Mouse (Mus musculus) 3134 (cell line): ENCODE measurements at regions not wholly inside any gene's neighbourhood (a gene's known extent, or its start where the extent isn't known, plus 50 kb on each side); places are given as distances from the start of the nearest gene placed in this dataset.

Experiments
- DNase-seq: peaks from one replicate; pipeline ENCODE4 v3.0.0-alpha.2; 2011; ENCODE audit warnings: low spot score; ENCODE audit not compliant: insufficient read length; ENCODE audit errors: extremely low read depth

DNA sequence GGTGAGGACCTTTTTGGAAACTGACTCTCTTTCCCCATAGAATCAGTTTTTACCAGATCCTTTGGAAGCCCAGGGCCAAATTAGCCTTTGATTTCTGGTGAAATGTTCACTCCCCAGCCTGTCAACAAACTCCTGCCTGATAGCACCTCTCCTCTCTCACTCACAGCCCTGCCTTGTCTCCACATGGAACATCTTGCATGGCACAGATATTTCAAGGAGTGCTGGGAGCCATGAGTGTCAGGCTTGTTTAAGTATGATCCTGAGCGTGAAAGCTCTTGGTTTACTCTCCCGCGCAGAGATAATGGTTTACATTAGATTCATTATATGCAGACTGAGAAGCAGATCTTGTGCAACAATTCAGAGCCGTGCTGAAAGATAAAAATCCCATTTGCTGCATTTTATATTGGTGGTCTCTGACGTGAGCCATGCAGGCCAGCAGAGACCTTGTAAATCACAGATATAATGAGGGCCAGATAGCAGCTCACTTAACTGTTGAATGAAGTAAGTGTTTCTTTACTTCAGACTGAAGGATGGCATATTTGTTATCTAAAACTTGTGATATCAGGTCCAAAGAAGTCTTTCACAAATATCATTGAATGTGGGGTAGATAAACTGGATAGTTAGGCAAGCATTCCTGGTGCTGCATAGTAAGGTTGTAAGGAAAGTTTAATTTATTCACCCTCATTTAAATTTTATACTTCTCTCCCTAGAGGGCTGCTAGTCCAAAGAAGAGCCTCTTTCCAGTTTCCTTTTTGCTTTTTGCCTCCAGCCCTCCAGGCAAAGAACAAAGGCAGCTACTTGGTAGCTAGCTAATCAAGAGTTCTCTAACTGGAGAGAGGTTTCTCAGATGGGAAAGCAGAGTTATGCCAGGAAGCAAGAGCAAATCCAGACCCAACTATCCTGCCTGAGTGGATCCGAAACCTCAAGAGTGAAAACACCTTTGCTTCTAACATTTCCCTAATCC, 81.8 kb downstream of the Tbx18 start:
- DNase-seq: no peak

DNA sequence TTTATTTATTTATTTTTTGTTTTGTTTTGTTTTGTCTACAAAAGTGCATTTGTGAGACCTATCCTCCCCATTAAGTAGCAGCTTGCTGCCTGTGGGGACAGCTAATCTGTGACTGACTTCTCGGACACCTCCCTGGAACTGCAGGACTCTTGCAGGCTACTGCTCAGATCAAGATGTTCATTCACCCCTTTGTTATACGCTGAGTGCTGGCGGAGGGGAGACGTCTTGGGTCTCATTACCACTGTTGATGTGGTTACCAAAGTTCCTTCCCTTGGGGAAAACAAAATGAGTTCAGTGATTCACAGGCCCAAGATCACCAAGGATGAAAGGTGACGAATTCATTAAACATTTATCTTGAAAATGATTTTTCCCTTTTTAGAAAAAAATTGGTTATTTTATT, 82.7 kb downstream of the Tbx18 start:
- no peak for DNase-seq

DNA sequence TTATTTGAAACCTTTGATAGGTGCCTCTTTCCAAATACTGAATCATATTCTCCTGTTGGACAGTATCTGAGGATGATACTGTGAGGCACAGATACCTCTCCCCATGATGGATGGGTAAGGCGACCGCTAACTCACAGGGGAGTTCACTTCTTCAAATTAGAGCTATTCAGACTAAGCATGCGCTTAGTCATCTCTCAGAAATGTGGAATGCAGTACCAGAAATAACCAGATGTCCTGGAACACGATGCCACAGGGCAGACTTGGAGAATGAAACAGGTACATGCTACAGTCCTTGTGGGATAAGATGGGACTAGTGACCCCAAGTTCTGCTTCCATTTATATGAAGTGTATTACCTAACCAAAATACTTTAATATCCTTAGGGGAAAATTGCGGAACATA, 86.0 kb downstream of the Tbx18 start:
- DNase-seq: peak; percentile 1

DNA sequence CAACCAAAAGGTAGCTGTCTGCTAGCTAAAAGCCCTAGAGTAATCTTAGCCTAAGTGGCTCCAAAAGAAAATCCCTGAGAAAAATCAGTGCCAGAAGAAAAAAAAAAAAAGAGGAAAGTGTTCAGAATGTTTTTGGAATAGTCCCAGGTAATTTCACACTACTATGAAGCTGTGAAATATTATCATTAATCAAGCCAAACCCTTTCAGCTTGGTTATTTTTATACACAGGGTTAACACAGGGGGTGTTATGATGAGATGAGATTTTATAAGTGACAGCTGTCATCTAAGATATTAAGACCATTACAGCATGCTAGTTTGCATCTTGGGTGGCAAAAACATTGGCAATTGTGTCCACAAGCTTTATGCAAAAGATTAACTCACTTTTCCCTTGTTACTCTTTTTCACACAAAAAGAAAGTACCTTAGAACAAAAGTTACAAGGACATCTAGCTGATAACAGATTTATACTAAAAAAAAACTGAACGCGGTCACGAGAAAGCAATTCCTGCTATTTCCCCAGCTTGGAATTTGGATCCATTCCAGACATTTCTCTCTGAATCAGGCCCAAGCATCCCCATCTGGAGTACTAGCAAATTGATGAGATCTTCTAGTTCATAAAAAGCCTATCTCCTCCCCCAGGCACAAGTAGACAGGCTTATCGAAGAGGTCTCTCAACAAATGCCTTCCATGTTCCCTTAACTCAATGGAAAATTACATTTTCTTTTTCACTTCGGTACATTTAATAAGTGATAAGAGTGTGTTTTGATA, 97.0 kb downstream of the Tbx18 start:
- no peak for DNase-seq

DNA sequence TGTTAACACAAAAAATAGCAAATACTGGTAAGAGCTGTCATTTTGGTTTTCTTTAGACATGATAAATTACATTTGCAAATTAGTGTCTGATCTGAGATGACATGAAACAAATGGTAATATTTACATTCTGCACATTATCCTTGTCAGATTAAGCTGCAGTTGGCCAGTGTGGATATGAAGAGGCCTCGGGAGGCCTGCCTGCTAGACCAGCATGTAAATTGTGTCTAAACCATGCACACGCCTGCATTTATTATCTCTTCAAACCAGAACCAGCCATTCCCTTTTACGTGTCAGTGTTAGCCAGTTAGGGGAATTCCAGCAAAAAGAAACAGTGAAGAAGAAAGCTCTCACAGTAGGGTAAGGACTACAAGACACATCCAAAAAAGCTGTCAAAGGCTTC, 104.6 kb downstream of the Tbx18 start:
- DNase-seq: no peak

DNA sequence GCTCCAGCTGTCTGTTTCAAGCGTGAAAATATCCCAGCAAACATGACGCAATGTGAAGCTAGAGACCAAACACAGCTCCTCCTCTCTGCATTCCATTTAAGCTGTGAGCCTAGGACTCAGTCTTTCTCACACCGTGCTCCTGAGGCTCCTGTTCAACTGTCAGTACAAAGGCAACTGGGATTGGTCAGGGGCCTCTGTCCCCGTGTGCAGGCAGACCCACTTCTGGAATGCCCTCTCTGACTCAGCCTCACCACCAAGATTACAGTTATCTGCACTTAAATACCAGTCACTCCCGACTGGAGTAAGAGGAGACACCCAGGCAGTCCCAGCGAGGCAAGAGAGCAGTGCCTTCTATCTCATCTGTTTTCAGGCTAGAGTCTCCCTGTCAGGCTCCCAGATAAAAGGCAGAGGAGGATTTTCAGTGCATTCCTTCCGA, 112.8 kb downstream of the Tbx18 start:
- no peak for DNase-seq

DNA sequence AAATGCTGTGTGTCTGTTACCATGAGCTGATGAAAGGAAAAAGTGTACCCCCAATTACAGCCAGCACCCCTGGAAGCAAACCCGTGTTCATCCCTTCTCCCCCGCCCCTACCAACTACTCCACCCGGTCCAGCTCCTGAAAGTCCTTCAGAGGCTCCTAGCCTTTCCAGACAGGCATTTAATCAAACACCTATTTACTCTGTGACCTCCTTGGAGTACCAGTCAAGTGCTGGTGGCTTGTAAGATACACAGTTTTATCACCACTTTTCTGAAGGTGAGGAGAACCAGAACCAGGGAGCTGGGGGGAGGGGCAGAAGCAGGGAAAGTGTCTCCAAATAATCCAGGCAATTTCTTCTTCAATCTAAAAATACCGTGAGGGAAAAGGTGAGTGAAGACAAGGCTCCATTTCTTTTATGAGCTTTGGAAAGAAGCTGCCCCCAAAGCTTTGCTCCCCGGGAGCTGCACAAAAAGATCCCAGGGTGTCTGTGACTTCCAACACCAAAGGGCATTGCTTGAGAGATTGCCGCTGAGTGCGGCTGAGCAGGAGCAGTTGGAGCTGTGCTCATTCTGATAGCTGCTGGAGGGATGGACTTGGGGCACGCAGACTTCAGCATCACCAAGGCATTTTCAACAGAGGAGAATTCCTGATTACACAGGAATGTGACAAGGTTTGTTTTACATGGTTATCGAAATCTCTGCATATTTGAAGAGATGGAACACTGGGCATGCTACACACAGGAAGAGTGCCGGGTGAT, 123.0 kb downstream of the Tbx18 start:
- DNase-seq: no peak

DNA sequence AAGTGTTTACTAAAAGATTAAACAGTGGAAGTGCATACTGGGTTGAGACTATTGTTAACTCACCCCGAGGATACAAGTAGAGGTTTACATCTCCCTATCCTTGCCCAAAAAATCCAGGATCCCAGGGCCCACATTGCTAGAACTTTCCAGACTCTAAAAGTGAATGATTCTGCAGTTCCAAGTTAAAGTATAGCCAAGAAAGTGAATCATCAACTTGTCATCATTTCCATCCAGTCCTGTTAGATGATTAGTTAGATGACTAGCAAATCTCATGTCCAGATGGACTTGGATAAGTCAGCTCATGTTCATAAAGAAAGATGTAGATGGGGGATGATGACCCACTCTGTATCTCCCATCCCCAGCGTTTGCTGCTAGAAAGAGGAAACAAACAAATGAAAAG, 155.5 kb downstream of the Tbx18 start:
- DNase-seq: no peak

DNA sequence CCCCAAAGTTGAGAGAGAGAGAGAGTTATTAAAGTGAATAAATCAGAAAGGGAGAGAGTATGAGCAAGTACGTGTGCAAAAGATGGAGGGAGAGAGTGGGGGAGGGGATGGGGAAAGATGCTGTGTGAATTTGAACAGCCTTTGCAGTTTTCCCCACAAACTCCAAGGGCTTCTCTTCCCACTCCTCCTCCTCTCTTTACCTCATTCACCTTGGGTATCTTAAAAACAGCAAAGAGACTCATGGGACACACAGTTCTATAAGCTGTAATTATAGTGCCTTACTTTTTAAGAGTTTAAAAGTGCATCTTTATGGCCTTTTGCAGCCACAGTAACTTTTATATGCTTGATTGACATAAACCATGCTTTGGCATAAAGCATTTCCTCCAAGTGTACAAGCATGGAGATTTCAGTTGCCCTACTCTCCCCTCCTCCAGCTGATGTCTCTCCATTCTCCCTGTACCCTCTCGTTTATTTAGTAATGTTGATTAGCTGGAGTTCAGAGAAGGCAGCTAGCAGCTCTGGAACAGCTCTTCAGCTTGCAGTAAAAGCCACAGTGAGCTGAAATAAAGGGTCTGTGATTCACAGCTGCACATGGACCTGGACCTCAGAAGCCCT, 156.7 kb downstream of the Tbx18 start:
- DNase-seq: no peak

DNA sequence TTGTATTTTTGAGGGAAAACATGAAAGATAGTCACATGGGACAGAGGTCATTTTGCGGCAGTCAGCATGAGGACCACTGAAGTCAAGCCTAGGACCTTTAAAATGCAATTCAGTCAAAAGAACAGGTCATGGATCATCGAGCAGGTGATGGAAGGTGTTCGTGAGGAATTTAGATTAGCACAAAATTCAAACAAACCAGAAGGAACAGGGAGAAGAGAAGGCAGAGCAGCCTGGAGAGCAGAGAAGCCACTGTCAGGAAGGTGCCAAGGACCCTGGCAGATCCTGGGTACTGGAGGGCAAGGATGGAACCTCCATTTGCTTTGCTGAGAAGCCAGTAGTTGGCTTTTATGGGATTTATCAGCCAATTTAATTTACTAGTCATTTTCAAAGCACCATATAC, 167.8 kb downstream of the Tbx18 start:
- DNase-seq: no peak

DNA sequence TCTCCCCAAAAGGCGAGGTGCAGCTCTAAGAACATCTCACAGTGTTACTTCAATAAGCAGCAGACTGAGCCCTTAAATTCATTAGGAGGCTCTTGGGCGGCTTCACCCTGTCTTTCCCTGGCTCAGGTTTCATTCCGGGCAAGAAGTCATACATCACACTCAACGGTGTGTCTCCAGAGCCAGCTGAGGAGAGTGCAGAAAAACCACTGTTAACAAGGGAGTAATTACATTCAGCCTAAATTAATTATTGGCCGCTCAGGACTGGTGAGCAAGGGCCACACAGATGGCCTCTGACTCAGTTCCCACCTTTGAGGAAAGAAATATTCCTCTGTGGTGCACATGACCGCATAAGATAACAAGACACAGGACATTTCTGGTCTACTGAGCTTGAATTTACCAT, 168.3 kb downstream of the Tbx18 start:
- DNase-seq: no peak

DNA sequence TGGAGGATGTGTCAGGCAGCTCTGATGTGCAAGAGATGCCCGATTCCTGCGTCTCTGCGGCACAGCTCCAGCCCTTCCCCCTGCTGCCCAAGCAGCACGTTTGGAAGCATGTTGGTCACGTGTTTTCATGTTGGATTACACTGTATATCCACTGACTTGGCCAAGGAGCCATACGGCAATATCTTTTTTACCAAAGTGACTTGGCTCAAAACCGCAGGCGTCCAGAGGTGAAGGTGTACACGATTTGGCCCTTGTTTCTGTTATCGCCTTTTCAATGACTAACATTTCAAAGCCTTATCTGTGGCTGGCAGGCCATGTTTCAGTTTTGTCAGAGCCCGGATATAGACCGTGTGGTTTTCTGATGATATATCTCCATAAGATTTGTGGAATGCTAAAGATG, 173.2 kb downstream of the Tbx18 start:
- no peak for DNase-seq

DNA sequence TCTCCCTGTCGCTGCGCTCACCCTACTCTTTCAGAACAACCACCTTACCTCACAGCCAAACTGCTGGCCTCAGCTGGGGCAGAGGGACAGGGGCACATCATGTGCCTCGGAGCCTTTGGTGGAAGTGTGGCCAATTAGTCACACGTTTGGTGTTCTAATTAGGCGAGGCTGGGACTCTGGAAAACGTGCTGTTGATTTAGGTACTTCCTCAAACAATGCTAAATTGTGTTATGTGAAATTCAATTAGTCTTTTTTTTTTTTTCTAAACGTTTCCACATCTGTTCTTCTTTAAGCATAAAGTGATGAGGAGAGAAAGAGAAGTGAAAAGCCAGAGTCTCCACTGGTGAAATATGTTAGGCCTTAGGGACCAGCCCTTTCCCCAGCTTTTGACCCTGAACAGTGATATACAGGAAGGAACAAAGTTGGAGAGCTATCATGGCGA, 174.1 kb downstream of the Tbx18 start:
- no peak for DNase-seq

DNA sequence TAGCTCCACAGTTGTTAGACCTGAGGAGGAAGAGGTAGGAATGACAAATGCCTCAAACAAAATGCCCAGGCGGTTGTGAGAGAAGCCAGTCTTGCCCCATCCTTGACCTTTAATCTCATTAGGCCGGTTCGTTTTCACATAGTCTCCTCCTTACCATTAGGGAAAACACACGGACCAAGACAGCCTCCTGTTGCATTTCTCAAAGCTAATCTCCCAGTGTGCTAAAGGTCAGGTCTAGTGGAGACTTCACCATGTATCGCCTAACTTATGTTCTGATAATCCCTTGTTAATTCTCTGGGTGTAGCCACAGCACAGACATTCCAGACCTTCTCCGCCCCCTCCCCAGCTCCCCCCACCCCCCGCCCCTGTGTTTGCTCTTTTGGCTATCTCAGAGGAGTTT, 174.5 kb downstream of the Tbx18 start:
- no peak for DNase-seq

DNA sequence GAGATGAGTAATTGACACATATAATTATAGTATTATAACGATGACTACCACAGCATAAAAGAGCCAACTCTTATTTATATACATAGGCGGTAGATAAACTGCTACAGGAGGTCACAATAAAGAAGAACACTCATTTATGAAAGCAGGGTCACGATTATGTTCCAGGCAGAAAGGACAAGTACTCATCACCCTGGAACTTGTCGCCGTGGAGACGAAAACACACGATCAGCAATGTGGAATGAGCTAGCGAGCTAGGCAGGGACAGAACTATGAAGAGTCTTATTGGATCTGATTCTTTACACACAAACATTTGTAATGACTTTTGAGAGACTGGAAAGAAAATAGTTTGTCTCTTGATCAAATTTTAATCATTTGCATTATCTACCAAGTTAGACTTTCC, 197.9 kb downstream of the Tbx18 start:
- DNase-seq: no peak

DNA sequence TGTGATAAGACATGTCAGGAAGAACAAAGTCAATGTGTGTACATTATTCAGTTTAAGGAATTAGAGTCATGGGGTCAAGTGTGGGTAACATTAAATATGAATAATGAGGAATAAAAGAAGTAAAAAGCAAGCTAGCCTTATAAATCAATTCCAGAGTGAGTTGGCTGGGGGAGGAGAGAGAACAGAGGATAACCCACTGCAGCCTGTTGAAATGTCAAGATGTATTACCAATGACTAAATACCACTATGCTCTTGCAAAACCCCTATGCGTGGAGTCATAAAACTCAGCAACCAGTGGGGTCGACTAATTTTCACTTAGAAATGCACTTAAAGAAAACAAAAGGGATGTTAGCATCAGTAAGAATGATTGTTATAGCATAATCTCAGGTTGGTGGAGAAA, 201.2 kb downstream of the Tbx18 start:
- DNase-seq: no peak

DNA sequence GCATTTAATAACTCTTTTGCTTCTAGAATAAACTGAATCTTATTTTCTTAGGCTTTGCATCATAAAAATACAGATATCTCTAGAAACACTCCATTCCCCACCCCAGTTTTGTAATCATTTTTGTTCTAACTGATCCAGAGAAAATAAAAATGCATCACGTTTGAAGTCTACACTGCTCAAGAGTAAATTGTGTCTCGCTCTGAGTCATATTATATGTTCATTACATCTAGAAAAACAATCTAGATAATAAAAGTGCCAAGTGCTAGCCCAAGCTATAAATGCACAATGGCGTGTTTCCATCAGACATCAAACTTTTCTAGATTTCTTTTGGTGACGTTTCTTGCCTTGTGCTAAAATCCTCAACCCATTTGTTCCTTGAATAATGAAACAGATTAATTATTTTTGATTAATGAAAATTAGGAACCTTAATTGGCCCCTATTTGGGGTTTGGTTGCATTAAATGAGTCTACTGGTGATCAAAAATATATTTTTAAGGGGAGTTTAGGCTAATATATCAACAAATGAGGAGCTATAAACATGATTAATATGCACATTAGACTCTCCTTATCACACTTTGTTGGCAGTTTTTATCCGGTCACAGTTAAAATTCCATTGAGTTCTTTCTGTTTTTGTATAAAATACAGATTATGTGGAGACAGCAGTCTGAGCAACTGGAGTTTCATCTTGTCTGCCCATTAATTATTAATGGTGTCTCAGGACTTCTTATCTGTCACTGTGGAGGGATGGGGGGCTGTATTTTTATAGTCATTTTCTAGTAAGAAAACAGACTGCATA, 206.0 kb downstream of the Tbx18 start:
- DNase-seq: no peak

DNA sequence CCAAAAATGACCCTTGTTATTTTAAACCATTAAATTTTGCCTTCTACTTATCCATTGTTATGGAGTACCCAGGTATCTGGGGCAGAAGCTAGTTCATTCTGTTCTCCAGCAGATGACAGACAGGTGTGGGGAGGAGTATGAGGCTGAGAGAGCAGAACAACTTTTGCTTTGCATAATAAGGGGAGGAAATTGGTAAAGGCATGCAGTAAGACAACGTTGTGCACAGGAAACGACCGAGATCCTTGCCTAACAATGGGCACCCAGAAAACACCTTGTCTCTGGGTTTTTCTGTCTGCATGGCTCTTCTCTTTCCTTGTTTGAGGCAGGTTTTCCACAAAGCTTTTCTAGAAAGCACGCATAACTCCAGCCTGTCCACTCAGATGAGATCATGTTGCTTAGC, 220.4 kb downstream of the Tbx18 start:
- DNase-seq: no peak

DNA sequence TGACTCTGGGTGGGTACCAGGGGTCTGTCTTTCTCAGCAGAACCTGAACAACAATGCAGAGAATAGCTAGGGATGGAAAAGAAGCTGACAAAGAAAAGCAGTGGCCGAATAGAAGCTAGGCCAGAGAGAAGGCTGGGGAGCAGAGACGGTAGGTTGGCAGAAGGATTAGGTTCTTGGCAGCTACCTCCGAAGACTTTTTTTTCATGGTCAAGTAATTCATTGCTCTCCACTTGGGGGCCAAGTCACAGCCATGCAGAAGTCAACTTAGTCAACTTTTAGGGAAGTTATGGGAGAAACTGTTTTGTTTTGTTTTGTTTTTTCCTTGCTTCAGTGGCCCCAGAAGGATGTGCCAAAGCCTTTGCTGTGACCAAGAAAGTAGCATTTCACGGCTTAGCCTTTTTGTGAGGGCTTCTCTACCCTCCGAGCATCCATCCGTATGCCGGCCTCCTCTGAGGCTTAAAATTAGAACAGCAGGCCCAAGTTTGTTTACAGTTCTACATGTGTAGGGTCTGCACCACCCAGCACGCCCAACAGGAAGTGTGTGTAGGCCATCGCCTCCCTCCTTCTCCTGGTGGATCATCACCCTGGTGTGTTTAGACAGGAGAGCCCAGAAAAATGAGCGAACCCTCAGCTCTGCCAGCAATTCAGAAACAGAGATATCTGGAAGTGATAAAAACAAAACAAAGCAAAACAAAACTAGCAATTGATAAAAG, 226.2 kb downstream of the Tbx18 start:
- DNase-seq: no peak
